Mouse (Mus musculus) hindbrain, embryonic 14.5 days (tissue): ENCODE results near the gene Pah. TPM values are rescaled to one million over a fixed set of nuclear protein-coding genes. Genes with fewer than 3 reads are reported as not detected.

Experiments used
- ATAC-seq: fragments of 200-750 bp; cut with Nextera tagmentation; 2 replicates; pipeline ENCODE4 v1.8.0; 2017; ENCODE audit warnings: moderate number of reproducible peaks, mild to moderate bottlenecking, moderate TSS enrichment, moderate library complexity; ENCODE audit not compliant: low FRiP score
- DNase-seq: peaks from one replicate; pipeline ENCODE4 v3.0.0-alpha.2; 2015; ENCODE audit warnings: low spot score
- H3K27ac ChIP-seq: fragments of 300-500 bp; sonication (generic); 2 replicates; pipeline ENCODE4 v1.5.1; 2014; ENCODE audit warnings: mild to moderate bottlenecking, moderate library complexity
- H3K27me3 ChIP-seq: fragments of 300-500 bp; sonication (generic); 2 replicates; pipeline ENCODE4 v1.6.1; 2014; ENCODE audit warnings: mild to moderate bottlenecking, low read length, mixed read lengths; ENCODE audit not compliant: control insufficient read depth, insufficient read depth
- H3K36me3 ChIP-seq: fragments of 300-500 bp; sonication (generic); replicated peaks from 2 replicates; pipeline ENCODE4 v1.6.1; 2014; ENCODE audit not compliant: control insufficient read depth, insufficient read depth
- H3K4me1 ChIP-seq: fragments of 300-500 bp; sonication (generic); replicated peaks from 2 replicates; pipeline ENCODE4 v1.6.1; 2014; ENCODE audit warnings: antibody characterized with exemption, low read length, mixed read lengths; ENCODE audit not compliant: control insufficient read depth, insufficient read depth
- H3K4me2 ChIP-seq: fragments of 300-500 bp; sonication (generic); replicated peaks from 2 replicates; pipeline ENCODE4 v1.6.1; 2014; ENCODE audit warnings: mild to moderate bottlenecking, moderate library complexity
- H3K4me3 ChIP-seq: fragments of 300-500 bp; sonication (generic); replicated peaks from 2 replicates; pipeline ENCODE4 v1.5.1; 2014; ENCODE audit warnings: mild to moderate bottlenecking, low read length
- H3K9ac ChIP-seq: fragments of 300-500 bp; sonication (generic); 2 replicates; pipeline ENCODE4 v1.6.1; 2014
- H3K9me3 ChIP-seq: fragments of 300-500 bp; sonication (generic); 2 replicates; pipeline ENCODE4 v1.6.1; 2016; ENCODE audit warnings: low read length; ENCODE audit not compliant: control insufficient read depth
- WGBS: fragments of 180-500 bp; shearing (Covaris S2); extraction: QIAGEN DNeasy Blood & Tissue Kit; methylation state at CpG from one replicate; pipeline ENCODE4 v1.1.7; 2014; 5-methylcytosine and 5-hydroxymethylcytosine counted together
- polyA plus RNA-seq: library from polyadenylated mRNA; unstranded; fragments of >200 nt; fragmentation: Nextera tagmentation; extraction: Ambion mirVana; gene quantifications from 2 replicates; pipeline ENCODE4 v1.2.1, GENCODE M21; 2014

The Pah gene
- polyA plus RNA-seq, 1 experiment from 2014 or later, result 0.12 TPM

DNA sequence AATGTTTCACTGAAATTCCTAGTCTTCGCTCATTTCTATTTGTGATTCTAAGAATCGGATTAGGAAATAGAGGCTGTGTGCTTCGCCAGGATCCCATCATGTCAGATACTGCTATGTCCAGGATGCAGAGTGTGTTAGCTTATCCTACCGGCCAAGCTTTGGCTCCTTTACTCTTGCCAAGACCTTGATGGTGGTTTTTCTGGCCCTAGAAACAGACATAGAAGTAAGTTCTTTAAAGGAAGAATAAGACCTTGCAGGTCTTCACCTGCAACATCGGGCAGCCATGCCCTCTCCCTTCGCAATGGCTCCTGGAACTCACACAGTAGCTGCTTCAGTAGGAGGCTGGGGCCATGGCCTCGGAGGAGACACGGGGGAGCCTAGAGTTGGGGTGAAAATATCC is 24.2 kb downstream of the Pah start:
- no peaks in the 10 kb centered on the region for H3K4me1 ChIP-seq
- H3K9ac ChIP-seq, result no peak overlapping the region
- H3K4me2 ChIP-seq, result no peak overlapping the region
- H3K4me3 ChIP-seq, result no peak overlapping the region
- no peaks in the 10 kb centered on the region for H3K36me3 ChIP-seq
- H3K27me3 ChIP-seq, result no peaks in the 10 kb centered on the region
- ATAC-seq (no peak), DNase-seq (no peak)
- H3K9me3 ChIP-seq, result no peaks in the 10 kb centered on the region
- H3K27ac ChIP-seq, result no peak overlapping the region
- WGBS, result 88% methylated on average over 8 of the region's 8 CpGs

DNA sequence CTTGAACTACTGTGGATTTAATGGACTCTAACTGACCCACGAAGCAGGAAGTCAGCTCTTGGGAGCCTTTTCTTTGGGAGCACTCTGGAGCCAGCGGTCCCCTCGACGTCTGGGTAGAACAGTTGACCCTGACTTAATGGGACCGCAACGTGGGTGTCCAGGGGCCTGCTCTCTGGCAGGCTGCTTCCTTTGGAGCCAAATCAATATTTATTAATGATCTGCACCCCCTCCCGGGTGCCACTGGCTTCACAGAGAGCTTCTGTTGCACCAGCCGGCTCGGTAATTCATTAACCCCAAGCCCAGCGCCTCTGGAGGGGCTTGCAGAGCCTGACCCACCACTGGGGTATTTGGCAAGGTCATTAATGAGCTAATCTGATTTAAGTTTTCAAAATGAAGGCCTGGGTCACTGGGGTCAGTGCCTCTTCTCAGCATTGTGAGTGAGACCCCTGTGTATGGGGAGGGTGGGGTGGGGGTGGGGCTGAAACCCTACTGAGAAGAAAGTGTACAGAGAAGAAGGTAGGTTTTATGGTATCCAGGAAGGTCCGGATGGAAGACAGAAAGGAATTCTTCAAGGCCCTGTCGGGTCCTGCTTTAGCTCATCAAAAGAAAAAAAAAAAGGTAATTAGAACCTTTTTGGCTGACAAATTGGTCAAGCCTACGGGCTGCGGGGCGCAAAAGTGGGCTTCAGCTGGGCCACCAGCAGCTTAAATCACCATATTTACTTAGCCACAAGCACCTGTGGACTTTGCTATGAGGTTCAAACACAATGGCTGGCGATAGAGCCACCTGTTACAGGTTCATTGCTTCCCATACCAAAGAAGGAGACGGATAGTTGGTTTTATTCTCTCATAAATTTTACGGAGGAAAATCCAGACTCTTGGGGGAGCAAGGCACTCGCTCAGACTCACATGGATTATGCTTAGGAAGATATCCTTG is 25.0 kb downstream of the Pah start:
- Histone ChIP-seq H3K36me3 (no peaks in the 10 kb centered on the region), H3K9me3 (no peaks in the 10 kb centered on the region), H3K4me1 (no peaks in the 10 kb centered on the region), H3K4me2 (no peak overlapping the region), H3K4me3 (no peak overlapping the region), H3K27me3 (no peaks in the 10 kb centered on the region), H3K9ac (no peak overlapping the region), H3K27ac (no peak overlapping the region)
- no peak for DNase-seq
- ATAC-seq, result peak; percentile 27; the same call in 1 of the 2 replicates
- WGBS, result 37% methylated on average over 19 of the region's 19 CpGs

DNA sequence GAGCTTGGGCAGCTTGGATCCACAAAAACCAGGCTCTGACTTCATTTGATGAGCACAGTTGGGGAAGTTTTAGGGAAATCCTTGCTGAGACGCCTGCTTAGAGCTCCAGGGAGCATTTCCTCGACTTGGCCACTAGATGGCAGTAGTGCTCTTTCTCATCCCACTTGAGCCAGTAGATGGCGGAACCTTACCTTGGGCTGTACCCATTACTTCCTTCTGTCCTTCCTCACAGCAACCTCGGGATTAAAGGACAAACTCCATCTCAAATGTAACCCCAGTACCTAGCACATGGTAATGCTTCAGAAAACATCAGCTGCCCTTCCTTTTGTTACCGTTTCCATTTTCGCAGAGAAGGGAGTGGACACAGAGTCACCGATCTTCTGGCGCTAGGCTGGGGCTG is 31.1 kb downstream of the Pah start:
- 29% methylated on average over 8 of the region's 8 CpGs for WGBS
- no peak overlapping the region for H3K4me3 ChIP-seq

DNA sequence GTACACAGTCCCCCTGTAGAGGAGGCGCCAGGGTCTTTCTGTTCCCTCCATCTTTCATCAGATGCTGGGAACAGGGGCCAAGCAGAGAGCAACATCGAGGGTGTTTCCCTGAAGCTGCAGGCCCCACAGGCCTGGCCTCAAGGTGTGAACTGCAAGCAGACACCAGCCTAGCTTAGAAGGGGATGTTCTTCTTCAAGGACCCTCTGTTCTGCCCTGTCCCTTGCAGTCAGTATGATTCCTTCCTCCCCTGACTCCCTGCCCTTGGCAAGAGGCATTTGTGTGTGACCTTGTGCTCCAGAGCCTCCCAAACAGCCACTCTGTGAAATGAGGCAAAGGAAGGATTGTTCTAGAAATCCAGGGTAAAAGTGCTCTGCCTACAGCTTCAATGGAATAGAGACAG is 34.8 kb downstream of the Pah start:
- no peak for ATAC-seq
- Histone ChIP-seq H3K9ac (no peak overlapping the region), H3K4me3 (no peak overlapping the region), H3K4me1 (no peaks in the 10 kb centered on the region), H3K36me3 (no peaks in the 10 kb centered on the region), H3K27ac (no peak overlapping the region), H3K27me3 (no peaks in the 10 kb centered on the region), H3K4me2 (no peak overlapping the region), H3K9me3 (no peaks in the 10 kb centered on the region)
- 80% methylated on average over 2 of the region's 2 CpGs for WGBS
- no peak for DNase-seq

More for the DNA sequence above, 31.1 kb downstream of the Pah start:
- ATAC-seq (peak; percentile 83), DNase-seq (peak; percentile 87)
- no peaks in the 10 kb centered on the region for H3K4me1 ChIP-seq
- no peaks in the 10 kb centered on the region for H3K9me3 ChIP-seq
- peak overlapping the region; percentile 20; the same call in 1 of the 2 replicates for H3K4me2 ChIP-seq
- no peak overlapping the region for H3K9ac ChIP-seq
- H3K27me3 ChIP-seq, result no peaks in the 10 kb centered on the region
- no peaks in the 10 kb centered on the region for H3K36me3 ChIP-seq
- no peak overlapping the region for H3K27ac ChIP-seq

DNA sequence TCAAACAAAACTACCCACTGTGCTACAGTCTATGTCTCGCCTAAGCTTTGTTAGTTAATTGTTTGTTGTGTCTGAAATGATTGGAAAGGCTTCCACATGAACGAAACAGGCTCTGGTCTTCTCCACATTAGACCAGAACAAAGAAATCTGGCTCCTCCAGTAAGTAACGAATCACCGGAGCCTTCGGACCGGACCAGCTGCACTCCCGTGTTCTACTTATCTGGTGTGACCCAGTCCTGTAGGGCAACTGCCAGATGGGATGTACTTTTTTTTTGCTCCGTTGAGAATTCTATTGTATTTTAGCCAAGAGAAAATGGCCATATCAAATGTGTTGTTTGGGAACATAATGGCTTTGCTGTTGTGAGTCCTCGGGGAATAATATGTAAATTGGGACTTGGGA is 42.2 kb downstream of the Pah start:
- H3K4me3 ChIP-seq, result no peak overlapping the region
- no peaks in the 10 kb centered on the region for H3K9me3 ChIP-seq
- ATAC-seq, result no peak
- H3K27ac ChIP-seq, result no peak overlapping the region
- H3K27me3 ChIP-seq, result no peaks in the 10 kb centered on the region
- 29% methylated on average over 9 of the region's 9 CpGs for WGBS
- DNase-seq, result no peak
- no peaks in the 10 kb centered on the region for H3K36me3 ChIP-seq
- no peaks in the 10 kb centered on the region for H3K4me1 ChIP-seq
- H3K4me2 ChIP-seq, result no peak overlapping the region
- H3K9ac ChIP-seq, result no peak overlapping the region

DNA sequence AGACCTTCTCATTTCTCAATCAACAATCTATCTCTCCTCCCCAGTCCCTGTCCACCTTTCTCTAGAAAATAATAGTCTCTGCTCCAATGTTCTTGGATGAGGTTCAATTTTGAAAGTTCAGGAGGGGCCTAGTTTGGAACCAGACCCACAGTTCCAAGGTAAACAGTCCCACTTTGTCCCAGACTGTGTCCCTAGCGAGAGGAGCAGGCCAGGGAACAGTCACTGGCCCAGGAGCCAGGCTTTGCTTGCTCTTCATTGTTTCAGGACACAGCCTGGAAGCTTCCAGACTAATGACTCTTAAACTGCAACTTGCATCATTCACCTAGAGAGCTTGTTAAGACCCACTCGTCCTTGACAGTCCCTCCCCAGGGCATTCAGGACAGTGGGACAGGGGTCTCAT is 44.1 kb downstream of the Pah start:
- no peak overlapping the region for H3K4me3 ChIP-seq
- H3K4me2 ChIP-seq, result no peak overlapping the region
- WGBS, result 73% methylated on average over 2 of the region's 2 CpGs
- no peaks in the 10 kb centered on the region for H3K4me1 ChIP-seq
- DNase-seq (no peak), ATAC-seq (no peak)
- no peaks in the 10 kb centered on the region for H3K36me3 ChIP-seq
- H3K27me3 ChIP-seq, result no peaks in the 10 kb centered on the region
- no peaks in the 10 kb centered on the region for H3K9me3 ChIP-seq
- no peak overlapping the region for H3K27ac ChIP-seq
- no peak overlapping the region for H3K9ac ChIP-seq

DNA sequence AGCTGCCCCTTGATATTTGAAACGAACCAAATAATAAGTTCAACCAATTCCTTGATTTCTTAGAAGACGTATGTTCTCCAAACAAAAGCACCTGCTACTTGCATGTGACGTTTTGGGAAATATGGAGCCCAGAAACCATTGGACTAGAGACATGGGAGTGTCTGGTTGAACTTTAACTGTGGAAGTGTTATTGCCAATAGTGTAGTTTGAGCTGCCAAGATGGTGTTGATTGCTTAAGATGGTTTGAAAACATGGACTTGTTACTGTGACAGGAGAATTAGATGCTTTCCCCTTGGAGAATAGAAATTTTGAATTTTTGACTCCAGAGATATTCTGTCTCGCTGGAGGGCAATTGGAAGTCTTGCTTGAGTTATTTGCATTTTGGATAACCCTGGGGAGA is 50.9 kb downstream of the Pah start:
- H3K27ac ChIP-seq, result no peak overlapping the region

DNA sequence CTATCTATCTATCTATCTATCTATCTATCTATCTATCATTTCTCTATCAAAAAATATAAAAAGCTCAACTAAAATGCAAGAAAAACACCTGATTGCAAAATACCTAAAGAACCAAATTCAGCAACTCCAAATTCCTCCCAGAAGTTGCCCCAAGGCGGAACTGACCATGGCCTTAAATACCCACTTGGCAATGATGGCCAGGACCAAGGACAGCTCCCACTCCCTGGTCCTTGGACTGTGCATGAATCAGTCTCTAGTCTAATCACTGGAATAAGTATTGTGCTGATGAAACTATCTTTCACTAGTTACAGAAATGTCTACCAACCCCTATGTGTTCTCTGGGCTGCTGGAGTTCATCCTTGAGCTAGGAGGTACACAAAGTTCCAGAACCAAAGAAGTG is 65.1 kb downstream of the Pah start:
- no peak overlapping the region for H3K4me2 ChIP-seq
- H3K27ac ChIP-seq, result no peak overlapping the region
- H3K36me3 ChIP-seq, result no peaks in the 10 kb centered on the region
- DNase-seq (no peak), ATAC-seq (no peak)
- peaks cover 6% of the 10 kb centered on the region; the same call in 1 of the 2 replicates for H3K9me3 ChIP-seq
- no peak overlapping the region for H3K4me3 ChIP-seq
- 78% methylated on average over 1 of the region's 1 CpGs for WGBS
- no peaks in the 10 kb centered on the region for H3K4me1 ChIP-seq
- no peak overlapping the region for H3K9ac ChIP-seq
- no peaks in the 10 kb centered on the region for H3K27me3 ChIP-seq

More for the DNA sequence above, 50.9 kb downstream of the Pah start:
- H3K36me3 ChIP-seq, result no peaks in the 10 kb centered on the region
- H3K9ac ChIP-seq, result no peak overlapping the region
- ATAC-seq (no peak), DNase-seq (no peak)
- no peaks in the 10 kb centered on the region for H3K4me1 ChIP-seq
- 0 out of 2 replicates have a peak, but pooled peaks cover 3% of the 10 kb centered on the region for H3K9me3 ChIP-seq
- H3K4me2 ChIP-seq, result no peak overlapping the region
- H3K4me3 ChIP-seq, result no peak overlapping the region
- H3K27me3 ChIP-seq, result no peaks in the 10 kb centered on the region
- WGBS, result 84% methylated on average over 4 of the region's 4 CpGs

DNA sequence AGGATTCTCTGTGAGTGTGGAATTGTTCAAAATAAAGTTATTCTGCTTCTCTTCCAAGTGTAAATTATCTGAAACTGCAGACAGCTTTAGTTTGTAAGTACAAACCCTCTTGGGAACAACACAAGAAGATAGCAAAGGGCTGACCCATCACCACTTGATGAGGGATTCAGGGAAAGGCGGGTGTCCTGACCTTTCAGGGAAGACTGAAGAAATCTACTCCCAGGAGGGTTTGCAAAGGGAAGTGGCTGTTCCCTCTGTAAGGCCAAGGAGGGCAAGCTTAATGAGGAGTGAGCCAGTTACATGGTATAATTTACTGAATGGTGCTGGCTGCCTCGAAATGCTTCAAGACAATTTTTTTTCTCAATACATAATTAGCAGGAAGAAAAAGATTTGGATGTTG is 72.3 kb downstream of the Pah start:
- ATAC-seq, result no peak
- H3K4me2 ChIP-seq, result no peak overlapping the region
- 64% methylated on average over 2 of the region's 2 CpGs for WGBS

More for the DNA sequence above, 72.3 kb downstream of the Pah start:
- Histone ChIP-seq H3K4me1 (no peaks in the 10 kb centered on the region), H3K27ac (no peak overlapping the region), H3K36me3 (no peaks in the 10 kb centered on the region), H3K9ac (no peak overlapping the region), H3K9me3 (no peaks in the 10 kb centered on the region), H3K27me3 (no peaks in the 10 kb centered on the region), H3K4me3 (no peak overlapping the region)
- DNase-seq, result no peak
